Mouse (Mus musculus) cortical plate, adult 2 months (tissue): ENCODE results near the gene Gstm1.

Source experiments
- CTCF ChIP-seq: fragments of 200-500 bp; IDR thresholded peaks from 2 replicates; pipeline ENCODE4 v1.5.1; 2011; ENCODE audit warnings: mild to moderate bottlenecking, control low read depth, low read length; ENCODE audit not compliant: insufficient read depth; ENCODE audit errors: extremely low read depth
- POLR2A ChIP-seq: fragments of 200-500 bp; IDR thresholded peaks from 2 replicates; pipeline ENCODE4 v1.6.1; 2011; ENCODE audit warnings: mild to moderate bottlenecking, low read length, control low read depth; ENCODE audit not compliant: insufficient read depth; ENCODE audit errors: extremely low read depth

GRCm38 (mm10) chr3:107977691-107978090, 40.1 kb downstream of the Gstm1 start:
- TF ChIP-seq CTCF (no peak), POLR2A (no peak)
